Mouse (Mus musculus): ENCODE measurements at regions not wholly inside any gene's neighbourhood (a gene's known extent, or its start where the extent isn't known, plus 50 kb on each side); places are given as distances from the start of the nearest gene placed in this dataset.
A peak's percentile ranks its signal among the peaks of the same experiment; 100 is the strongest.

GRCm38 (mm10) chr2:149546639-149547200, 141.9 kb downstream of the Cst10 start:
- DNase-seq = no peak
- Histone ChIP-seq H3K27me3 (ENCODE audit: insufficient read depth, low read length) (no peaks in the 10 kb centered on the region), H3K9me3 (ENCODE audit: low read depth, low read length) (no peaks in the 10 kb centered on the region), H3K9ac (no peak overlapping the region), H3K4me1 (ENCODE audit: insufficient read depth) (no peaks in the 10 kb centered on the region), H3K27ac (ENCODE audit: low read depth) (no peak overlapping the region), H3K36me3 (ENCODE audit: insufficient read depth) (no peaks in the 10 kb centered on the region), H3K4me2 (no peak overlapping the region), H3K4me3 (ENCODE audit: low read depth, low read length) (no peak overlapping the region)
- no peak for TF ChIP-seq CTCF (IDR thresholded peaks at IDR 0.05; ENCODE audit: low read depth)
- no peak for ATAC-seq (ENCODE audit: insufficient read depth)
- 88% methylated on average over 2 of the region's 2 CpGs for WGBS

GRCm38 (mm10) chr2:149555209-149555608, 150.4 kb downstream of the Cst10 start:
- no peak for TF ChIP-seq CTCF (IDR thresholded peaks at IDR 0.05; ENCODE audit: low read depth)
- no peaks in the 10 kb centered on the region for H3K9me3 ChIP-seq (ENCODE audit: low read depth, low read length)
- no peaks in the 10 kb centered on the region for H3K36me3 ChIP-seq (ENCODE audit: insufficient read depth)
- no peak for DNase-seq
- ATAC-seq (ENCODE audit: insufficient read depth) = no peak
- H3K27ac ChIP-seq (ENCODE audit: low read depth) = no peak overlapping the region
- no peak overlapping the region for H3K9ac ChIP-seq
- H3K4me3 ChIP-seq (ENCODE audit: low read depth, low read length) = no peak overlapping the region
- H3K4me1 ChIP-seq (ENCODE audit: insufficient read depth) = no peaks in the 10 kb centered on the region
- H3K27me3 ChIP-seq (ENCODE audit: insufficient read depth, low read length) = no peaks in the 10 kb centered on the region
- H3K4me2 ChIP-seq = no peak overlapping the region

GRCm38 (mm10) chr2:149573773-149574172, 168.9 kb downstream of the Cst10 start:
- WGBS = 68% methylated on average over 1 of the region's 1 CpGs
- Histone ChIP-seq H3K9me3 (ENCODE audit: low read depth, low read length) (no peaks in the 10 kb centered on the region), H3K4me3 (ENCODE audit: low read depth, low read length) (no peak overlapping the region), H3K9ac (no peak overlapping the region), H3K4me2 (no peak overlapping the region), H3K4me1 (ENCODE audit: insufficient read depth) (no peaks in the 10 kb centered on the region), H3K36me3 (ENCODE audit: insufficient read depth) (no peaks in the 10 kb centered on the region), H3K27me3 (ENCODE audit: insufficient read depth, low read length) (no peaks in the 10 kb centered on the region), H3K27ac (ENCODE audit: low read depth) (no peak overlapping the region)
- no peak for DNase-seq
- TF ChIP-seq CTCF (IDR thresholded peaks at IDR 0.05; ENCODE audit: low read depth) = no peak
- no peak for ATAC-seq (ENCODE audit: insufficient read depth)

GRCm38 (mm10) chr2:149602581-149602980, 197.7 kb downstream of the Cst10 start:
- Histone ChIP-seq H3K27me3 (ENCODE audit: insufficient read depth, low read length) (no peaks in the 10 kb centered on the region), H3K36me3 (ENCODE audit: insufficient read depth) (no peaks in the 10 kb centered on the region), H3K9me3 (ENCODE audit: low read depth, low read length) (no peaks in the 10 kb centered on the region), H3K4me2 (no peak overlapping the region), H3K4me1 (ENCODE audit: insufficient read depth) (no peaks in the 10 kb centered on the region), H3K27ac (ENCODE audit: low read depth) (no peak overlapping the region), H3K9ac (no peak overlapping the region), H3K4me3 (ENCODE audit: low read depth, low read length) (no peak overlapping the region)
- DNase-seq (no peak), ATAC-seq (ENCODE audit: insufficient read depth) (no peak)
- 75% methylated on average over 2 of the region's 2 CpGs for WGBS
- TF ChIP-seq CTCF (IDR thresholded peaks at IDR 0.05; ENCODE audit: low read depth) = no peak

GRCm38 (mm10) chr2:149613381-149613780, 208.5 kb downstream of the Cst10 start:
- H3K36me3 ChIP-seq (ENCODE audit: insufficient read depth) = no peaks in the 10 kb centered on the region
- no peak overlapping the region for H3K4me2 ChIP-seq
- H3K9ac ChIP-seq = no peak overlapping the region
- no peak overlapping the region for H3K27ac ChIP-seq (ENCODE audit: low read depth)
- no peak for TF ChIP-seq CTCF (IDR thresholded peaks at IDR 0.05; ENCODE audit: low read depth)
- no peaks in the 10 kb centered on the region for H3K9me3 ChIP-seq (ENCODE audit: low read depth, low read length)
- H3K27me3 ChIP-seq (ENCODE audit: insufficient read depth, low read length) = no peaks in the 10 kb centered on the region
- H3K4me3 ChIP-seq (ENCODE audit: low read depth, low read length) = no peak overlapping the region
- ATAC-seq (ENCODE audit: insufficient read depth) (no peak), DNase-seq (no peak)
- H3K4me1 ChIP-seq (ENCODE audit: insufficient read depth) = no peaks in the 10 kb centered on the region
- 81% methylated on average over 3 of the region's 3 CpGs for WGBS

- Histone ChIP-seq H3K36me3 (ENCODE audit: insufficient read depth) (no peaks in the 10 kb centered on the region), H3K4me3 (ENCODE audit: low read depth, low read length) (no peak overlapping the region), H3K4me1 (ENCODE audit: insufficient read depth) (no peaks in the 10 kb centered on the region), H3K4me2 (no peak overlapping the region), H3K9ac (no peak overlapping the region), H3K9me3 (ENCODE audit: low read depth, low read length) (no peaks in the 10 kb centered on the region), H3K27ac (ENCODE audit: low read depth) (no peak overlapping the region), H3K27me3 (ENCODE audit: insufficient read depth, low read length) (no peaks in the 10 kb centered on the region)
- TF ChIP-seq CTCF (IDR thresholded peaks at IDR 0.05; ENCODE audit: low read depth) = no peak
- ATAC-seq (ENCODE audit: insufficient read depth) (no peak), DNase-seq (no peak)
- 68% methylated on average over 2 of the region's 2 CpGs for WGBS
Observed at GRCm38 (mm10) chr2:149614078-149614939, 209.5 kb downstream of the Cst10 start.

GRCm38 (mm10) chr2:149625626-149626025, 203.4 kb upstream of the Syndig1 start:
- 47% methylated on average over 1 of the region's 1 CpGs for WGBS
- no peak for TF ChIP-seq CTCF (IDR thresholded peaks at IDR 0.05; ENCODE audit: low read depth)
- no peaks in the 10 kb centered on the region for H3K36me3 ChIP-seq (ENCODE audit: insufficient read depth)
- H3K9me3 ChIP-seq (ENCODE audit: low read depth, low read length) = no peaks in the 10 kb centered on the region
- H3K4me3 ChIP-seq (ENCODE audit: low read depth, low read length) = no peak overlapping the region
- H3K4me1 ChIP-seq (ENCODE audit: insufficient read depth) = no peaks in the 10 kb centered on the region
- H3K9ac ChIP-seq = no peak overlapping the region
- no peak overlapping the region for H3K4me2 ChIP-seq
- DNase-seq (peak; percentile 17), ATAC-seq (ENCODE audit: insufficient read depth) (no peak)
- no peak overlapping the region for H3K27ac ChIP-seq (ENCODE audit: low read depth)
- no peaks in the 10 kb centered on the region for H3K27me3 ChIP-seq (ENCODE audit: insufficient read depth, low read length)
